Mouse (Mus musculus): ENCODE measurements around the gene Rps6kb1. TPM values are rescaled to one million over a fixed set of nuclear protein-coding genes. Genes with fewer than 3 reads are reported as not detected.

Rps6kb1 gene
- polyA plus RNA-seq, 1 experiment from 2014 or later, result 60.5 TPM

GRCm38 (mm10) chr11:86568425-86568824 is 23.8 kb upstream of the Rps6kb1 start:
- H3K36me3 ChIP-seq (ENCODE audit: control insufficient read depth, insufficient read depth, low read length), result peaks cover 3% of the 10 kb centered on the region; the same call in 1 of the 2 replicates
- H3K27me3 ChIP-seq (replicated peaks; ENCODE audit: control insufficient read depth, insufficient read depth, low read length), result no peaks in the 10 kb centered on the region
- no peak overlapping the region for H3K4me3 ChIP-seq (ENCODE audit: low read depth, low read length)
- H3K4me2 ChIP-seq (ENCODE audit: low read depth, low read length), result no peak overlapping the region
- no peak; the same call in 1 of the 2 replicates for ATAC-seq (ENCODE audit: low read depth)
- no peak overlapping the region for H3K9ac ChIP-seq (ENCODE audit: low read depth, low read length)
- no peak overlapping the region for H3K27ac ChIP-seq (replicated peaks; ENCODE audit: low read depth, low read length)
- no peaks in the 10 kb centered on the region for H3K9me3 ChIP-seq (ENCODE audit: control insufficient read depth, low read length)
- H3K4me1 ChIP-seq (ENCODE audit: control insufficient read depth, insufficient read depth, low read length), result peaks cover 24% of the 10 kb centered on the region
- DNase-seq (ENCODE audit: low spot score), result peak; percentile 62
- WGBS, result 63% methylated on average over 3 of the region's 3 CpGs

DNA sequence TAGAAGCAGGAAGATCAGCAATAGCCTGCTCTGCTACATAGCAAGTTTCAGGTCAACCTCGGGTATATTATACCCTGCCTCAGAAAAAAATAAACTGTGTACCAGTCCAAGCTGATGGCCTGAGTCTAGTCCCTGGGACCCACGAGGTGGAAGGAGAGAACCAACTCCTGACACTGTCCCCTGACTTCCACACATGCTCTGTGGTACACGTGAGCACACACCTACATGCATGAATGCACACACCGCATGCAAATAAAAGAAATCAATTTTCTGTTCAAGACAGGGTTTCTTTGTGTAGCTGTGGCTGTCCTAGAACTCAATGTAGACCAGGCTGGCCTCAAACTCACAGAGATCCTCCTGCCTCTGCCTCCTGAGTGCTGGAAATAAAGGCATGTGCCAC is 13.7 kb upstream of the Rps6kb1 start:
- DNase-seq (ENCODE audit: low spot score), result no peak
- no peaks in the 10 kb centered on the region for H3K9me3 ChIP-seq (ENCODE audit: control insufficient read depth, low read length)
- H3K4me3 ChIP-seq (ENCODE audit: low read depth, low read length), result no peak overlapping the region
- H3K27me3 ChIP-seq (replicated peaks; ENCODE audit: control insufficient read depth, insufficient read depth, low read length), result no peaks in the 10 kb centered on the region
- H3K4me1 ChIP-seq (ENCODE audit: control insufficient read depth, insufficient read depth, low read length), result no peaks in the 10 kb centered on the region
- 93% methylated on average over 4 of the region's 4 CpGs for WGBS
- H3K36me3 ChIP-seq (ENCODE audit: control insufficient read depth, insufficient read depth, low read length), result peaks cover 31% of the 10 kb centered on the region
- H3K4me2 ChIP-seq (ENCODE audit: low read depth, low read length), result no peak overlapping the region
- ATAC-seq (ENCODE audit: low read depth), result no peak
- H3K9ac ChIP-seq (ENCODE audit: low read depth, low read length), result no peak overlapping the region
- no peak overlapping the region for H3K27ac ChIP-seq (replicated peaks; ENCODE audit: low read depth, low read length)

GRCm38 (mm10) chr11:86553525-86553924 is 8.9 kb upstream of the Rps6kb1 start:
- 87% methylated on average over 6 of the region's 6 CpGs for WGBS
- DNase-seq (ENCODE audit: low spot score), result no peak
- ATAC-seq (ENCODE audit: low read depth), result no peak
- no peaks in the 10 kb centered on the region for H3K27me3 ChIP-seq (replicated peaks; ENCODE audit: control insufficient read depth, insufficient read depth, low read length)
- H3K9me3 ChIP-seq (ENCODE audit: control insufficient read depth, low read length), result no peaks in the 10 kb centered on the region
- peaks cover 33% of the 10 kb centered on the region for H3K36me3 ChIP-seq (ENCODE audit: control insufficient read depth, insufficient read depth, low read length)
- H3K4me3 ChIP-seq (ENCODE audit: low read depth, low read length), result no peak overlapping the region
- H3K27ac ChIP-seq (replicated peaks; ENCODE audit: low read depth, low read length), result no peak overlapping the region
- no peak overlapping the region for H3K4me2 ChIP-seq (ENCODE audit: low read depth, low read length)
- H3K9ac ChIP-seq (ENCODE audit: low read depth, low read length), result no peak overlapping the region
- H3K4me1 ChIP-seq (ENCODE audit: control insufficient read depth, insufficient read depth, low read length), result no peaks in the 10 kb centered on the region

GRCm38 (mm10) chr11:86547412-86547811 is 2.8 kb upstream of the Rps6kb1 start:
- 96% methylated on average over 1 of the region's 1 CpGs for WGBS
- H3K9ac ChIP-seq (ENCODE audit: low read depth, low read length), result no peak overlapping the region

DNA sequence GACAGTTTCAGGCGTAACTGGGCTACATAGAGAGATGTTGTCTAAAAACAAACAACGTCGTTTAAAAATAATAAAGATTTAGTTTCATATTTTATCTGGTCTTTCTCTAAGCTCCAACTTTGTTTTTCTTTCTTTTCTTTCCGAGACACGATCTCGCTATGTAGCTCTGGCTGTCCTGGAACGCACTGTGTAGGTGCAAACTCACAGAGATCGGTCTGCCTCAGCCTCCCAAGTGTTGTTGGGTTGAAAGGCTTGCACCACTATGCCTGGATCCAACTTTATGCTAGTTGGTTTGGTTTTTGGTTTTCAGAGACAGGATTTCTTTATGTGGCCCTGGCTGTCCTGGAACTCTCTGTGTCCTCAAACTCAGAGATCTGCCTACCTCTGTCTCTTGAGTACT is 951 bp upstream of the Rps6kb1 start:
- 78% methylated on average over 8 of the region's 8 CpGs for WGBS

More at GRCm38 (mm10) chr11:86547412-86547811, 2.8 kb upstream of the Rps6kb1 start:
- no peaks in the 10 kb centered on the region for H3K27me3 ChIP-seq (replicated peaks; ENCODE audit: control insufficient read depth, insufficient read depth, low read length)
- no peak for ATAC-seq (ENCODE audit: low read depth)
- H3K9me3 ChIP-seq (ENCODE audit: control insufficient read depth, low read length), result no peaks in the 10 kb centered on the region
- peaks cover 12% of the 10 kb centered on the region; the same call in 1 of the 2 replicates for H3K36me3 ChIP-seq (ENCODE audit: control insufficient read depth, insufficient read depth, low read length)
- peaks cover 15% of the 10 kb centered on the region for H3K4me1 ChIP-seq (ENCODE audit: control insufficient read depth, insufficient read depth, low read length)
- no peak overlapping the region for H3K27ac ChIP-seq (replicated peaks; ENCODE audit: low read depth, low read length)
- H3K4me3 ChIP-seq (ENCODE audit: low read depth, low read length), result no peak overlapping the region
- H3K4me2 ChIP-seq (ENCODE audit: low read depth, low read length), result no peak overlapping the region
- no peak for DNase-seq (ENCODE audit: low spot score)

DNA sequence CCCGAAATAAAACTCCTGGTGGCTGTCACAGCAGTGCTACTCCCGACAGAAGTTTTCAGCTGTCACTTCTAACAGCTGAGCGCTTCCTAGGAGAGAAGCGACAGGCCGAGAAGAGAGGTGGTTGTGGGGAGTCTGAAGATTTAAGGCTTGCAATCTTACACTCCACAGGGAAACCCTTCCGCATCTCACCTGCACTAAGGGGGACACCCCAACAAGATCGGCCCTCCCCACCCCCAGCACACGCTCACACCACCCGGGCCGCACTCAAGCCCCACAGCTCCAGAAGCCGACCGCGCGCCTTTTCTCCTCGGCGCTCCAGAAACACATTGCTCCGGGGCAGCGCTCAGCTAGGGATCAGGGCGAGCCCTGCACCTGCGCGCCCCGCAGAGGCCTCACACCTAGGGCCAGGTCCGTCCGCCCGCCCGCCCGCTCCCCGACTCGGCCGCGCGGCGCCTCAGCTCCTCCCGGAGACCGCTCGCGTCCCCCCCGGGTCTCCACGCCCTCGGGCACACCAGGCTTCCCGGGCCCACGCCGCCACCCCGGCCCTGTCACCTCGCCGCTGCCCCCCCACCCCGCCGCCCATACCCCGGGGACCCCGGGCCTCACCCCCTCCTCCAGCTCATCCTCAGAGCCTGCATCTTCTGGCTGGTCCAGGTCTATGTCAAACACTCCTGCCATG is 506 bp downstream of the Rps6kb1 start:
- Histone ChIP-seq H3K27me3 (replicated peaks; ENCODE audit: control insufficient read depth, insufficient read depth, low read length) (no peaks in the 10 kb centered on the region), H3K9ac (ENCODE audit: low read depth, low read length) (peak overlapping the region; percentile 95), H3K9me3 (ENCODE audit: control insufficient read depth, low read length) (no peaks in the 10 kb centered on the region), H3K36me3 (ENCODE audit: control insufficient read depth, insufficient read depth, low read length) (no peaks in the 10 kb centered on the region; the same call in 1 of the 2 replicates), H3K27ac (replicated peaks; ENCODE audit: low read depth, low read length) (peak overlapping the region; percentile 89), H3K4me3 (ENCODE audit: low read depth, low read length) (peak overlapping the region; percentile 92), H3K4me2 (ENCODE audit: low read depth, low read length) (peak overlapping the region; percentile 81), H3K4me1 (ENCODE audit: control insufficient read depth, insufficient read depth, low read length) (peaks cover 19% of the 10 kb centered on the region)
- peak; percentile 51 for ATAC-seq (ENCODE audit: low read depth)
- DNase-seq (ENCODE audit: low spot score), result peak; percentile 68
- WGBS, result under 1% methylated on average over 15 of the region's 50 CpGs

More for the DNA sequence above, 951 bp upstream of the Rps6kb1 start:
- DNase-seq (ENCODE audit: low spot score) (no peak), ATAC-seq (ENCODE audit: low read depth) (no peak)
- Histone ChIP-seq H3K36me3 (ENCODE audit: control insufficient read depth, insufficient read depth, low read length) (peaks cover 12% of the 10 kb centered on the region), H3K4me2 (ENCODE audit: low read depth, low read length) (peak overlapping the region; percentile 81), H3K27me3 (replicated peaks; ENCODE audit: control insufficient read depth, insufficient read depth, low read length) (no peaks in the 10 kb centered on the region), H3K9ac (ENCODE audit: low read depth, low read length) (peak overlapping the region; percentile 95), H3K27ac (replicated peaks; ENCODE audit: low read depth, low read length) (peak overlapping the region; percentile 89; the same call in 1 of the 2 replicates), H3K4me1 (ENCODE audit: control insufficient read depth, insufficient read depth, low read length) (peaks cover 19% of the 10 kb centered on the region), H3K4me3 (ENCODE audit: low read depth, low read length) (peak overlapping the region; percentile 92), H3K9me3 (ENCODE audit: control insufficient read depth, low read length) (no peaks in the 10 kb centered on the region)

GRCm38 (mm10) chr11:86542851-86543250 is 1.8 kb downstream of the Rps6kb1 start:
- no peak for ATAC-seq (ENCODE audit: low read depth)
- H3K4me1 ChIP-seq (ENCODE audit: control insufficient read depth, insufficient read depth, low read length), result peaks cover 19% of the 10 kb centered on the region
- H3K4me2 ChIP-seq (ENCODE audit: low read depth, low read length), result peak overlapping the region; percentile 81
- WGBS, result 33% methylated on average over 1 of the region's 1 CpGs
- no peaks in the 10 kb centered on the region; the same call in 1 of the 2 replicates for H3K36me3 ChIP-seq (ENCODE audit: control insufficient read depth, insufficient read depth, low read length)
- H3K9me3 ChIP-seq (ENCODE audit: control insufficient read depth, low read length), result no peaks in the 10 kb centered on the region
- H3K9ac ChIP-seq (ENCODE audit: low read depth, low read length), result peak overlapping the region; percentile 37; the same call in 1 of the 2 replicates
- H3K27me3 ChIP-seq (replicated peaks; ENCODE audit: control insufficient read depth, insufficient read depth, low read length), result no peaks in the 10 kb centered on the region
- peak; percentile 77 for DNase-seq (ENCODE audit: low spot score)
- H3K4me3 ChIP-seq (ENCODE audit: low read depth, low read length), result peak overlapping the region; percentile 92
- H3K27ac ChIP-seq (replicated peaks; ENCODE audit: low read depth, low read length), result no peak overlapping the region; the same call in 1 of the 2 replicates

DNA sequence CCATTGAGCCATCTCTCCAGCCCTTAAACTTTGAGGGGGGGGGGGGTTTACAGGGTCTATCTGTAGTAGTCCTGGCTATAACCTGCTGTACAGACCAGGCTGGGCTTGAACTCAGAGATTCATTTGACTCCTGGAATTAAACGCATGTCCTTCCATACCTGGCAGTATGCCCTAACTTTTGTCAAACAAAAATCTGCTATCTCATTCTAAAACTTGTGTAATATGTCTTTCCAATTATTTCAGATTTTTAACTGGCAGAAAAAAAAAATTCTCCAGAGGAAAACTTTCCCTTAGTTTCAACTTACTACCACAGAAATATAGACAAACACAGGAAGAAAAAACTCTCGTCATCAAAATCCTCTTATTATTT is 4.1 kb downstream of the Rps6kb1 start:
- Histone ChIP-seq H3K27me3 (replicated peaks; ENCODE audit: control insufficient read depth, insufficient read depth, low read length) (no peaks in the 10 kb centered on the region), H3K9ac (ENCODE audit: low read depth, low read length) (no peak overlapping the region), H3K9me3 (ENCODE audit: control insufficient read depth, low read length) (no peaks in the 10 kb centered on the region), H3K36me3 (ENCODE audit: control insufficient read depth, insufficient read depth, low read length) (no peaks in the 10 kb centered on the region; the same call in 1 of the 2 replicates), H3K27ac (replicated peaks; ENCODE audit: low read depth, low read length) (no peak overlapping the region), H3K4me3 (ENCODE audit: low read depth, low read length) (no peak overlapping the region), H3K4me1 (ENCODE audit: control insufficient read depth, insufficient read depth, low read length) (peaks cover 15% of the 10 kb centered on the region), H3K4me2 (ENCODE audit: low read depth, low read length) (no peak overlapping the region)
- no peak for ATAC-seq (ENCODE audit: low read depth)
- DNase-seq (ENCODE audit: low spot score), result no peak
- WGBS, result 87% methylated on average over 2 of the region's 2 CpGs

Data from embryonic facial prominence, embryonic 14.5 days (tissue).